Mouse (Mus musculus) hindlimb bud, embryonic 11.5 days (tissue): Measurements from ENCODE around the gene Ppm1l.

Source experiments
- DNase-seq: peaks from one replicate; pipeline ENCODE4 v3.0.0-alpha.2; 2012; ENCODE audit warnings: low read depth, low spot score; ENCODE audit errors: extremely low spot score

The Ppm1l gene

DNA sequence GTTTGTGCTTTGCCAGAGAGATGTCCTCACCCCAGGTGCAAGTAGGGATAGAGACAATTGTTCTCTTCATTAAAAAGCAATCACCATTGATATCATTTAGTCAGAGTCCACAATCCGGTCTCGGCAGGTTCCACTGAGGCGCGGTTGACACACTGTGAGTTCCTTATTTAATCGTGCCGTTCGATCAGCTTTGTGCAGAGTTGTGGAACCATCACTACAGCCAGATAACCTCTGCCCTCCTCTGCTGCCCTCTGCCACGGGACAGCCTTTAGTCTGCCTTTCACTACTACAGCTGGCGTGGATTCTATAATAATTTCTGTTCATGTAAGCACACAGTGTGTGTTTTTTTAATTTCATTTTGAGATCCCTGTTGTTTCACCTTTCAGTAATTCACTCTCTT is 17.2 kb downstream of the Ppm1l start:
- DNase-seq, result no peak

DNA sequence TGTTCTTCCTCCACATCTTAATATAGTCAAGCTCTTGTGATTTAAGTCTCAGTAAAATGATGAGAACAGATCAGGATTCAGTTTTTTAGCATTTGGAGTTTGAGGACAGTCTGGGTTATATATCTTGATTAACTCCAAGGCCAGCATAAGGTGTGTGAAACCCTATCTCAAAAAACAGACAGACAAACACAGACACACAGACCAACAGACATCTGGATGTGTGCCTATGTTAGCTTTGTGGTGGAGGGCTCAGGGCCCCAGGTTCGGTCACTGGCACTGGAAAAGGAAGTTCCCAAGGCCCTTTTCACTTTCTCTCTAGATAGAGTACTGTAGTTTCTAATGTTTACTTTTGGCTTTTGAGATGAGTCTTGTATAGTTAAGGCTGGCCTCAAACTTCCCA is 23.8 kb downstream of the Ppm1l start:
- DNase-seq, result no peak

DNA sequence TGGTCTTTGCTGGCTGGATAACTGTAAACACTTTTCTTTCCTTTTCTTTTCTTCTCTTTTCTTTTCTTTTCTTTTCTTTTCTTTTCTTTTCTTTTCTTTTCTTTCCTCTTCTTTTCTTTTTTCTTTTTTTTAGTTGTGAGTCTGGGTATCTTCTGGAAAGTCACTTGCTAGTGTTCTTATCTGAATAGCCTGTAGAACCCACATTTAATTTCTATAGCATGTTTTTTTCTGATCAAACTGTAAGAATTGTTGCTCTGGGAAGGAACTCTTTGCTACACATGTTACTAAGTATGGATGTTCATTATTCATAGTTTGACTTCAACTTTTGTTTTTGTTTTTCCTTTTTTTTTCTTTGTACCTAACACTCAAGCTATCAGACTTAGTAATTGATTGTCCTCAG is 24.3 kb downstream of the Ppm1l start:
- no peak for DNase-seq

DNA sequence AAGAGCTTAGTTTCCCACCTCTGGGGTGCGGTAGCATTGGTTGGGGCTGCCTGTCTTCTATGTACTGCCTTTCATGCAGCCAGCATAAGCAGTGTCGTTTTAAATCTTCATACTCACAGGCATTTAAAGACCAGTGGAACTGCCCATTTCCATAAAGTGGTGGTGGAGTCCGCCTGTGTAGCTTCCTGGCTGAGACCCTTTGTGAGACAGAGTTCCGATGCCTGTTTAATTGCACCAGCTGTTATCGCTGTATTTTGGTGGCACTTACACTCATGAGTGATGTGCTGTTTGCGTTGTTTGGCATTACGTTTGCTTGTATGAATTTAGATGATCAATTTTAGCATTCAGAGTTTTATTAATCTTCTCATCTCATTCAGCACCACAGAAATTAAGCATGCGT is 24.9 kb downstream of the Ppm1l start:
- DNase-seq, result no peak

DNA sequence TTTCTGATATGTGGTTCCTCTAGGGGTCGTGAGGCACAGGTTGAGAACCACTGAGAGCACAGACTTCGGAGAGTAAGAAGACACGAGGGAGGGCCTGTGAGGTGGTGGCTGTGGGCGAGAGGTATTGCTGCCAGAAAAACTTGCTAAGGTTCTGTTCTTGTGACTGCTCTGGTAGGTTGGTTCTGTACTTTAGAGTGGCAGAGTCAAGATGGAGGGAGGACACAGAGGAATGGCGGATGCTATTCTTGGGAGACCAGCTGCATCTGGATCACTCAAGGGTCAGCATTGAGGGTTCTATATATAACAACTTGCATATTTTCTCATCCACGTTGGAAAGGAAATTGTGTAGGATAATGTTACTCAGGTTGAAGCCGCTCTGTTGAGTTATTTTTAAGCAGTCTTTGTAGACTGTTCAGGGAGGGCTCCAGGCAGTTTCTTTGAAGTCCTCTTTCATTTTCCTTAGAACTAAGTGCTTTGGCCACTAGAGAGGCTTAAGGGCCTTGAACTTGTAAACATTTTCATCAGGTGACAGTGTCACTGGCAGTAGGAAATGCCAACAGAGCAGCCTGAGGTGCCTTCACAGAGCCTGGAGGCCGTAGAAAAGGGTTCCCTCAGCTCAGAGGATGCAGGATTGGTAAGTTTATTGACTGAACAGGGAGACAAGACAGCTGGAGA is 25.7 kb downstream of the Ppm1l start:
- DNase-seq, result no peak

DNA sequence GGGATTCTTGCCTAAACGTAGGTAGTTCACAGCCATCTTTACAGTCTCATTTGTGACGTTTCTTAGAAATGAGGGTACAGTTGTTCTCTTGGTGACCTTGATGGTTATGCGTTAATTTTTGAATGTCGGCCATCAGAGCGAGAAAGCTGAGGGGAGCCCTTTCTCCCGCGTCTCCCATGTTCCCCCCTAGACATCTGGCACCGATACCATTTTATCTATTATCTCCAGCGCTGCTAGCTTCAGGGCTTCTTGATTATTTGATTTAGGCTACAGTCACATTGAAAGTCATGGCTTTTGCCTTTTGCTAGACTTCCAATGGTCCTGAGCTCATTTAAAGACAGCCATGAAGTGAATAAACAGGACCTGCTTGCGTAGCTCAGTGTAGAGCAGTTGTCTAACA is 26.5 kb downstream of the Ppm1l start:
- DNase-seq, result no peak

DNA sequence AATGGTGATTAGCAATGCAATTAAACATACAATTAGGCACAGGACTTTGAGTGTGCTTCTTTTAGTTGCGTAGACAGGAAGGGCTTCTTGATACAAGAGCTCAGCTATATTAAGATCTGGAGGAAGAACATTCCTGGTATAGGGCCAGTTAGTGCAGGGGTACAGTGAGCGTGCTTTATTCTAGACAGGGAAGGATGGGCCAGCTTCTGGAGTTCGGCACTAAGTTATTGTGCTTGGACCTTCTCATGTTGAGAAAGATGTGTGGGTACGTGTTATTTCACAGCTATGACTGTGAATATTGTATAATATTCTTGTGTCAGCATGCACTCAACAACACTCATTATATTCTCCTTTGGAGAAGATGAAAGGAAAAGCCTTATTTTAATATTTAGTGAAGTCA is 29.9 kb downstream of the Ppm1l start:
- DNase-seq, result no peak

DNA sequence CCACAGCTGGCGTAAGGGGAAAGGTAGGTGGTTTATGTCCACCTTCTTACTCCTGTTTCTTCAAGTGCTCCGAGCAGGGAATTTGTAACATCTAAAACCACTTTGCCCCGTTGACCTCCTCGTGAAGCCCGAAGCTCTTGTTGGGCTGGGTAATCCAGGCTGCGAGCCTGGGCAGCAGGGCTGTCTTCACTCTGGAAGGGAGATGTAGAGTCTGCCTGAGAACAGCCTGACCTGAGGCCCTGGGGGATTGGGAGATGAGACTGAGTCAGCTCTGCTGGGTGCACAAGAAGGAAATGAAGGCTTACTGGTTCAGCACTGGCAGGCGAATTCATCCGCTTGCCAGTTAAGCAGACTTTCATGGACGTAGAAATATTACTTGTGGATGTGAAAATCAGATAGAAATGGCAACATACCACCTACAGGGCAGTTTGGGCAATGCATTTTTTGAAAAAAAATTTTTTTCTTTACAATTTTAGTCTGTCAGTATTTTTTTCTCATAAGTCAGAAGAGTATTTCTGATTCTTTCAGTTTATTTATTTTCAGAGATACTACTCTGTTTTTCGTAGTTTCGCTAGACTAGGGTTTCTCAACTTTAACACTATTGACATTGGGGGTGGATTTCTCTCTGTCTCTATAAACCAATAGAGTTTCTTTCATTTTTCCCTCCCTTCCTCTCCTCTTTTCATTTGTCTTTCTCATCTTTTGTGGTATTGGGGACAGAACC is 31.7 kb downstream of the Ppm1l start:
- no peak for DNase-seq

DNA sequence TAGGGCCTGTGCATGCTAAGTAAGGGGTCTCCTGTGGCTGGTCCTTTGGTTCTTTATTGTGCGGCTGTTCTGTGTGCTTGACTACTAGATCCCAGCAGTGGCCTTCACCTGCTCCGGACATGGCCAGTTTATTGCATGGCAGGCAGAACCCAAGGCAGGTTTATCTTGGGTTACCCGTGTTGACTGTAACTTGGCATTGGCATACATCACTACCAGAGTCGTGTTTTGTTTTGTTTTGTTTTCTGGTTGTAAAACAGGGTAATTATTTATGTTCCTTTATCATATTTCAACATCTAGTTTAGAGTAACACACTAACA is 32.2 kb downstream of the Ppm1l start:
- no peak for DNase-seq

DNA sequence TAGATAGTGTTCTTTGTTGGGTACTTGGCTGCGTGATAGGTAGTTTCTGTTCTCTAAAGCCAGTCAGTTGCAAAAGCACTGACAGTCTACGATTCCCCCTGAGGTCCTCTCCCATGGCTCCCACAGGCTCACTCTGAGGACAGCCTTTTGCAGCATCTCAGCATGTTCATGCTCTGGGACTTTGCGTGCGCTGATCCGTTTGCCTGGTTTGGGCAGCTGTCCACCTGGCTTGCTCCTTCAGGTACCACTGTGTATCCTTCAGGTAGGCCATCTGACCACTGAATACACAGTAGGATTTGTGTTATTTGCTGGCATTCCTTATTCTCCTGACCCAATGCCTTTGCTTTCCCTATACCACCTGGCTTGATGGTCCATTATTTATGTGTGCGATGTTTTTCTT is 33.3 kb downstream of the Ppm1l start:
- DNase-seq, result no peak

DNA sequence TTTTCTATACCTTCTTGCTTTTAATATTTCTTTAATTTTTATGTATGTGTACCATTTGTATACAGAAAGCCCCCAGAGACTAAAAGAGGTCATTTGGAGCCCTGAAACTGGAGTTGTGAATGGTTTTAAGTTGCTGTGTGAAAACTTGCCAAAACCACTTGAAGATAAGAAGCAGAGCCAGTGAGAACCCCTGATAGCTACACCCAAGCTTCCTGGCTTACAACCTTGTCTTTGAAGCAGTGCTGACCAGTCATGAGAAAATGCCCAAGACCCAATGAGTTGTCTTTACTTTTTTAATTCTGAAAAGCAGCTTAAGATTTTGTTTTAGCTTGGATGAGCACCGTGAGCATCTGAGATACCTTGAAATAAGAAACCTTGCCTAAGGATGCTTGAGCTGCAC is 35.5 kb downstream of the Ppm1l start:
- DNase-seq, result no peak

DNA sequence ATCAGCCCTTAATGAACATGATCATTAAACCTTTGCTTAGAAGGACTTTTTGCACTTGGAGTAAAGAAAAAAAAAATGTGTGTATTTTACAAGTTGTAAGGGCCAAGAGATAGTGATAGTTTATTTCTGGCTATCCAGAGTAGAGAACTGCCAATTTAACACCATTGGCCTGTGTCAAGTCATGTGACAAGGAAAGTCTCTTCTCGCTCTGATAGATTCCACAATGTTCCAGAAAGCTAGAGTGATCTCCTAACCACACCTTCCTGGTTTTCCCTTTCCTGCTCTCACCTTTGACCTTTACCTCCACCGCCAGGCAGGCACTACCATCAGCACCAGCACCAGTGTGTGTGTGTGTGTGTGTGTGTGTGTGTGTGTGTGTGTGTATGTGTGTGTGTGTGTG is 38.0 kb downstream of the Ppm1l start:
- DNase-seq, result no peak

DNA sequence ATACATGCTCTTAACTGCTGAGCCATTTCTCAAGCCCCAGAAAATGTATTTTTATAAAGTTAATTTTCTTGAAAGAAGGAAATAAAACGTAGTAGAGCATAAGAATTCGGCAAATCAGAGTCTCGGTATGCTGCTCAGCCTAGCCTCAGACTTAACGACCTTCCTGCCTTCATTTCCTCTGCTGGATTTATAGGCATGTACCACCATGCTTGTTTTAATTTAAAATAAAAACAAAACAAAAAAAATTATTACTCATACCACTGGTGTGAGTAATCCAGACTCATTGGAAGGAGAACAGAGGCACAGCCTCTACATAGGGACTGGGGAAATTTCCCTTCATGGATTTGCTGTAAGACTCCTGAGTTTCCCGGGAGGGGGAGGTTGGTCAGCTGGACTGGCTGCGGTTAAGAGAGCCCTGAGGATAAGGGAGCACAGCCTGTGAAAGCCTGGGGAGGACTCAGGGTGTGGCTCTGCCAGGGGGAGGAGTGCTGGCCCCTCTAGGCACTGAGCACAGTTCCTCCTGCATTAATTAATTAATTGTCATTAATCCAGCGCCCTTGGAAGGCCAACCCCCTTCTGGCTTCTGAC is 39.5 kb downstream of the Ppm1l start:
- no peak for DNase-seq

DNA sequence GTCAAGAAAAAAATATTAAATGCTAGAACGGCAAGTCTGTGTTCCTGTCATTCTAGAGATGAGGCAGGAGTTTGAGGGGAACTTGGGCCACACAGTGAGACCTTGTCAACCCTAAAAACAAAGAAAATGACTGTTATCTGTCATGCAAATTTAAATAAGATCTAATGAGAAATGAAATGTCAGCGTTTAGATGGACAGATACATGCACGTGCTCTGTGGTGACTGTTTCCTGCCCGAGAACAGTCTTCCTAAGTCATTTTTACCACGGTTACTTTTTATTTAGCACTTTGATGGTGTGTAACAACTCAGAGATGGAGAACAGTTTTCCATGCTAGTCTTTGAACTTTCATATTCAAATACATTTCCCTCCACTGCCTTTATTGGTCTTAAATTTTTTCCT is 40.1 kb downstream of the Ppm1l start:
- DNase-seq, result no peak

DNA sequence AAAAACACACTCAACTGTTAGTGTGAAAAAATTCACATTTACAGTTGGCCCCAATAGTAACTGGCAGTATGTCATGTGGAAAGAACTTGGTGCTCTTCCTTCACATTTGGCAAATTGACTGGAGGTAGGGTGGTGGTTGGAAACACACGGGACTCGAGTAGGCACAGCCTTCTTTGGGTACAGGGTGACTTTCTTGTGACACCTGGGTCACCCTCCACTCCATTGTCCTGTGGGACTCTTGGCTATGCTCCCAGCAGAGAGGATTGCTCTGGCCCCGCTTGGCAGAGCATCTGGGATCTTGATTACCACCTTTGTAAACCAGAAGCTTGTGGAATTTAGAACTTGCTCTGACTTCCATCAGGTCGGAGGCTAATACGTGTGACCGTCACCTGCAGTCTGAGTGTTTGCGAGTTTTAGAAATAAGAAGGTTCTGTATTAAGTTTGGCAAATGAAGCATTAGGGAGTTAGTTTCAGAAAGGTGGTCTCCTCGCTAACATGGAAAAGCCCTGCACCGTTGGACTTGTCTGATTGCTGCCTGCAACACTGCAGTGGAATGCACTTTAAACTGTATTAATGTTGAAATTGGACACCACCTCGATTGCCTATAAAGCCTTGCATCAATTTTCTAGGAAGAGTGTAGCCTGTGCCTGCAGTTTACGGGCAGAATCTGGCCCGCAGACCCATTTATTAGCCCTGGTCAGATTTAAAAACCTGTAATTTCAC is 41.4 kb downstream of the Ppm1l start:
- peak; percentile 42 for DNase-seq

DNA sequence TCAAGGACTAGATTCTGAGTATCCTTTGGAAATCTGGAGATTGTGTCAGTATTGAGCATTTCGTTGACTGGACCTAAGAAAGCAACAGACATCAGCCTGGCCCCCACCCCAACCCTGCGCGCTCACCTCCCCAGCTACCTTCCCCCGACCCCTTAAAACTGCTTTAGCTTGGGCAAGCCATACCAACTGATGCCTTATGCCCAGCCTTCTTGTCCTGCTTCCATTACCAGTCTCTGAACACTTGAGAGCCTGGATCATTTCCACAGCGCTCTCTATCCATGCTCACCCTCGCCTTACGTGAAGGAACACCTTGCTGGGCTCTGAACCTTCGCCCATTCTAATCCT is 41.9 kb downstream of the Ppm1l start:
- no peak for DNase-seq

DNA sequence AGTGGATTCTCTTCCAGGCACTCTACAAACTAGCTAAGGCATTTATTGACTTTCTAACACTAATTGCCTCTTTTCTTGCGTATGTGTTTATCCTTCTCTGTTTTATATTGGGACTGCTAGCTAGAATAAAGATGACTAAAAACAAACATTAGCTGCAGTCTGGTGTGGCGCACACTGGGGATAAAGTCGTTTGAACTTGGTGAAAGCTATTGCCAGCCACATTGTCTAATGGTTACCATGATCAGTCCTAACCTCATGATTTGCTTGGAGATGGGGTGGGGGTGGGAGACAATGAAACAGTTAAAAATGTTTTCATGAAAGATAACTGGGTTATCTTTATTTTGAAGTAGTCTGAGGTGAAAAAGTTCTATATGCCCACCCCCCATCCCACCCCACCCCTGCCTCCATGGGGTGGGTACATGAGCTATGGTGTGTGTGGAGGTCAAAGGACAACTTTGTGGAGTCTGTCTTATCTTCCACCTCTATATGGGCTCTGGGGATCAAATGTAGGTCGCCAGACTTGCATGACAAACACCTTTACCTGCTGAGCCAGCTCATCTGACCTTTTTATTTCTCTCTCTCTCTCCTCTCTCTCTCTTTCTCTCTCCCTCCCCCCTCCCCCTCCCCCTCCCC is 43.7 kb downstream of the Ppm1l start:
- no peak for DNase-seq

DNA sequence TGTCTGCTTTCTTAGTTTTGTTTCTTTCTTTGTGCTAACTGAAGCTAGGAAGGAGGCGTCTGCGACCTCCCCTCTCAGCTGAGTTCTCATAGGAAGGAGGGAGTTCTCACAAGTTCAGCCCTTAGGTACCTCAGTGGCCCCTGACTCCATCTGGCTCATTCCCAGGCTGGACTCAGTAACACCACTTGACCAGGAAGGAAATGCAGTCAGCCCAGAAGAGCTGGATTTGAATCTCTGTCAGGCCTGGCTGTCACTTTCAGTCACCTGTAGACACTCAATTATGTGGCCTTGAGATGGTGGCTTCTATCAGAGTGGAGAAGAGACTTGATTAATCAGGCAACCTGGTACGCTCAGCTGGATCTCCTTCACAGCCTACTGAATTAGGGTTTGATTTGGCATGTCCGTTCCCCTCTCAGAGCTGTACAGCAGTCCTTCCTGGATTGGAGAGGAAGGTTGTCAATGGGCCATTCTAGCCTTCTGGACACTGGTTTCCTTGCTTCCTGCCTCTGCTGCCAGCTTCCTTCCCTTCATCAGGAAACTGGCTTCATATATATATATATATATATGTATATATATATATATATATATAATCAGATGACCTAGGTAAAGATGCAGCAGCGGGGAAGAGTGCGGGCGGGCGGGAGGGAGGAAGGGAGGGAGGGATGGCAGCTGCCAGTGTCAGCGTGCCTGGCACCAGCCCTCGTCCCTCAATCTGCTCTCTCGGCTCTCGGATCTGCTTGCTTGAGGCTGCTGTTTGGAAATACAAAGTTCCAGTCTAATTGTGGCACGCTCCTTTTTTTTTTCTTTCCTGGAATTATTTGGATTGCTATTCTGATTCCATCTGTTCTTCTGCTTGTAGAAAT is 45.1 kb downstream of the Ppm1l start:
- DNase-seq, result no peak

DNA sequence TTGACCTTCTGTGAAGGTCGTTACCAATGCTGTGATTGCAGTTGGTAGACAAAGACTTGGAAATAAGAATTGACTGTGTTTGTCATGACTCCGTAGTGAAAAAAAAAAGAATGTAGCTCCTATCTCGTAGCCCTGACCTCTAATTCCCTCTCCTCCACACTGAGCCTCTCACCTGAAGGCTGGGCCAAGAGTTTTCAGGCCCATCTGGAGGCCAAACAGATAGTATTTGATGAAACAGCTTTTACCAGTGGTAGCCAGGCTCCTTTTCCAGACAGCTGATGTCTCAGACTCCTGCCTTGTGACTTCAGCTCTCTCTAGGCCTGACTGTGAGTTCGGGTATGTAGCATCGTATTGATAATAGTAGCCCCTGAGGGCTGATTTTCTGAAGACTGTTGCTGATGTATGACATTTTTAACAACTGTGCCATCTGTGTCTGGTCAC is 45.7 kb downstream of the Ppm1l start:
- no peak for DNase-seq

DNA sequence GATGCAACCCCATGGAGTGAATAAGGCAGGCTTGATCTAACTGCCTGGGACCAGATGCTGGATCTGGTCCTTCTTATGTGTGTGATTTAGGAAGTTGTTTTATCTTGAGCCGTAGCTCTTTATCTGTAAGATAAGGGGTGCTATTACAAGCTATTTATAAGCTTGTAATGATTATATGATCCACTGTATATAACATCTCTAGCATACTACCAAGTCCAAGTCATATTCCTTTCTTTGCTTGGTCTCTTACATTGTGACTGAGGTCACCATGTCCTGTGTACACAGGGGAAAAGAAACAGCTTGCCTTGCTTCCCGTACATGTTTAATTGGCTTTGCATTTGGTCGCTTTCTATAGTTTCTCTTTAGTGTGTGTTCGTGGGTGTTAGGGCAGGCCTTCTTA is 46.2 kb downstream of the Ppm1l start:
- DNase-seq, result no peak

DNA sequence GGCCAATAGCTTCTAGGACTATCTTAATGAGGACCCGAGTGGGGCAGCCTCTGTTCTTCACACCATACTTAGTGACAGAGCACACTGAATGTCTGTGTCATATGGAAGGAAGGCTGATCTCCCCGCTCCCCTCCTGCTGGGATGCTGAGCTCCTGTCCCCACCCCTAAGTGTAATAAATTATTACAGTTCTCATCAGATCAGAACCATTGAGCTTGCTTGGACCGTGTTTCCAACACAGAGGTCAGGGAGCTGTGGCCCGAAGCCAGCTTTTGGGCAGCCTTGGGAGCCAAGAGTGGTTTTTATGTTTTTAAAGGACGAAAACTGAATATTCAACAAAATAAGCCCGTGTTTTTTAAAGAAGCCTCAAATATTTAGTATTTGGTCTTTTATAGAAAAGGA is 47.5 kb downstream of the Ppm1l start:
- DNase-seq, result no peak
